Mouse (Mus musculus) erythroblast, embryonic 14.5 days (primary cell): Measurements from ENCODE around the gene Drg1.

Experiments
- GATA1 ChIP-seq: IDR thresholded peaks from 2 replicates; pipeline ENCODE4 v1.6.1; 2012; ENCODE audit warnings: low read length, inconsistent platforms, mixed read lengths
- TAL1 ChIP-seq: IDR thresholded peaks from 3 replicates; pipeline ENCODE4 v1.6.1; 2012; ENCODE audit warnings: low read length, inconsistent platforms, mixed read lengths

- TF ChIP-seq TAL1 (no peak), GATA1 (no peak)
These were observed 3.0 kb upstream of the Drg1 start for GRCm38 (mm10) chr11:3269241-3269640.
